Mouse (Mus musculus) spleen, adult 2 months (tissue): ENCODE measurements around the gene Fam196b.

Experiments
- CTCF ChIP-seq: fragments of 200-500 bp; IDR thresholded peaks from 2 replicates; pipeline ENCODE4 v1.5.1; 2011; ENCODE audit warnings: mild to moderate bottlenecking, inconsistent platforms; ENCODE audit not compliant: insufficient read depth, insufficient read length, insufficient replicate concordance; ENCODE audit errors: extremely low read depth
- POLR2A ChIP-seq: fragments of 200-500 bp; IDR thresholded peaks from 2 replicates; pipeline ENCODE4 v1.6.1; 2011; ENCODE audit warnings: low read depth, low read length, inconsistent platforms

- TF ChIP-seq CTCF, result no peak
- TF ChIP-seq POLR2A, result no peak
Measured at GRCm38 (mm10) chr11:34297698-34298378, 16.8 kb upstream of the Fam196b start.
